Mouse (Mus musculus): ENCODE measurements around the gene Ldhd. TPM values are rescaled to one million over a fixed set of nuclear protein-coding genes. Genes with fewer than 3 reads are reported as not detected.

The Ldhd gene
- total RNA-seq (2014; rRNA removed) (2.9 and 3.6 TPM in 2 replicates), polyA plus RNA-seq (2015; fragmentation: Nextera tagmentation; extraction: Ambion mirVana) (2.2 and 2.8 TPM in 2 replicates)

DNA sequence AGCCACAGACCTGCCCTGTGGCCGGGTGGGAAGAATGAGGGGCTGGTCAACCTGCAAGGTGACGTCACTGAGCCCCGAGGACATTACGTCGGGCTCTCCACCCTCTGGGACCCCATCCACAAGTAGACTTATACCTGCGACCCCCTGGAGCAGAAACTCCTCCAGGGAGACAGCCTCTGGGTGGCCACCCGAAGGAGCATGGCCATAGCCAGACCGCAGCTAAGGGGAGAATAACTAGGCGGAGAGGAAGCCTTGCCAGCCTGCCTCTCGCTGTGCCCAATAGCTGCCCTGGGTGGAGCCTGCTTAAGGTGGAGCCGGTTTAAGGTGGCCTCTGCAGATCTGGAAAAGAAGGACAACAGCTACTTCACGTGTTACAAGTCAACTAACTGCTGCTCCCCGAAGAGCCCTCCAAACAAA, at the start of gene Ldhd:
TSS of gene Ldhd (minus strand) at position 270 of the 417 bp plus-strand sequence.
- Histone ChIP-seq H3K4me2 (ENCODE audit: low read depth, low read length) (peak within 1 kb of the TSS; percentile 60), H3K27me3 (ENCODE audit: insufficient read depth, low read length) (no peaks in the 10 kb centered on the region), H3K27ac (peak within 1 kb of the TSS; percentile 28; the same call in 1 of the 2 replicates), H3K36me3 (ENCODE audit: insufficient read depth, low read length) (no peaks in the 10 kb centered on the region), H3K4me3 (ENCODE audit: low read length) (peak within 1 kb of the TSS; percentile 38), H3K9ac (replicated peaks; ENCODE audit: low read length) (peak within 1 kb of the TSS; percentile 49), H3K4me1 (ENCODE audit: insufficient read depth, low read length) (peaks cover 3% of the 10 kb centered on the region; the same call in 1 of the 2 replicates), H3K9me3 (ENCODE audit: low read length) (no peaks in the 10 kb centered on the region)
- ATAC-seq (peak; percentile 68), DNase-seq (ENCODE audit: low spot score) (peak; percentile 55)
- WGBS, result 18% methylated on average over 13 of the region's 13 CpGs
- no peak for TF ChIP-seq CTCF (IDR thresholded peaks at IDR 0.05; ENCODE audit: low read depth)

DNA sequence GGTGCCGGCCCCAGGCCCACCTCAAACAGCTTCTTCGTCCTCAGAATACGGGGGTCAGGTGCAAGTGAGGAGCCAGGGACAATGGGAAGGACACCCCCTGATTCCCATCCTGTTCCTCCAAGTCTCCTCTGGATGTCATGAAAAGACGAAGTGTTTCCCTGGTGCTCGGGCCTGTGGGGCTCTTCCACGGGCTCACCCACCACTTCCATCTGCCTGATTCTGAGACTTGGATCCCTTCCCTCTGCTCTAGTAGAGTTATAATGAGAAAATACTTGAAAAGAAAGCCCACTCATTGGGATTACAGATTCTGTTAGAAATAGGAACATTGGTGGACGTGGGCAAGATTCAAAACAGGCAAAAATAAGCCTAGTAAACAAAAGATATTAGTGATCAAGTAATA, 48.7 kb upstream of the Ldhd start:
- H3K36me3 ChIP-seq (ENCODE audit: insufficient read depth, low read length), result no peaks in the 10 kb centered on the region
- H3K27ac ChIP-seq, result no peak overlapping the region
- H3K27me3 ChIP-seq (ENCODE audit: insufficient read depth, low read length), result no peaks in the 10 kb centered on the region
- 88% methylated on average over 7 of the region's 7 CpGs for WGBS
- no peaks in the 10 kb centered on the region for H3K9me3 ChIP-seq (ENCODE audit: low read length)
- ATAC-seq, result no peak
- no peak overlapping the region for H3K9ac ChIP-seq (replicated peaks; ENCODE audit: low read length)
- DNase-seq (ENCODE audit: low spot score), result no peak
- H3K4me2 ChIP-seq (ENCODE audit: low read depth, low read length), result no peak overlapping the region
- TF ChIP-seq CTCF (IDR thresholded peaks at IDR 0.05; ENCODE audit: low read depth), result no peak
- no peak overlapping the region for H3K4me3 ChIP-seq (ENCODE audit: low read length)
- no peaks in the 10 kb centered on the region for H3K4me1 ChIP-seq (ENCODE audit: insufficient read depth, low read length)

DNA sequence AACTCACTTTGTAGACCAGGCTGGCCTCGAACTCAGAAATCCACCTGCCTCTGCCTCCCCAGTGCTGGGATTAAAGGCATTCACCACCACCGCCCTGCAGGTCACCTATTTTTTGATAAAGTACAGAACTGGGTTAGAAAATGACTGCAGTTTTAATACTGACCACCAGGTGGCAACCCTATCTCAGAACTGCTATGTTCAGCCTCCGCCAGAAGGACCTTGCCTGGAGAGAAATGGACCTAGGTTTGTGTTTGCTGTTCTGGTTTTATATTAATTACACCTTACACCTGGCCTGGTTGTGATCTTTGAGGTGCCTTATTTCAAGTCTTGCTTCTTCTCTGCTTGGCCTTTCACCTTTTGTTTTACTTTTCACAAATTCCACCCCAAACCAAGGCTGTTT, 47.9 kb upstream of the Ldhd start:
- H3K4me3 ChIP-seq (ENCODE audit: low read length), result no peak overlapping the region
- H3K4me1 ChIP-seq (ENCODE audit: insufficient read depth, low read length), result no peaks in the 10 kb centered on the region
- 26% methylated on average over 3 of the region's 3 CpGs for WGBS
- no peaks in the 10 kb centered on the region for H3K9me3 ChIP-seq (ENCODE audit: low read length)
- H3K4me2 ChIP-seq (ENCODE audit: low read depth, low read length), result no peak overlapping the region
- no peak overlapping the region for H3K27ac ChIP-seq
- DNase-seq (ENCODE audit: low spot score) (peak; percentile 83), ATAC-seq (peak; percentile 43; the same call in 1 of the 2 replicates)
- H3K36me3 ChIP-seq (ENCODE audit: insufficient read depth, low read length), result no peaks in the 10 kb centered on the region
- no peaks in the 10 kb centered on the region for H3K27me3 ChIP-seq (ENCODE audit: insufficient read depth, low read length)
- H3K9ac ChIP-seq (replicated peaks; ENCODE audit: low read length), result no peak overlapping the region
- TF ChIP-seq CTCF (IDR thresholded peaks at IDR 0.05; ENCODE audit: low read depth), result peak; percentile 85

DNA sequence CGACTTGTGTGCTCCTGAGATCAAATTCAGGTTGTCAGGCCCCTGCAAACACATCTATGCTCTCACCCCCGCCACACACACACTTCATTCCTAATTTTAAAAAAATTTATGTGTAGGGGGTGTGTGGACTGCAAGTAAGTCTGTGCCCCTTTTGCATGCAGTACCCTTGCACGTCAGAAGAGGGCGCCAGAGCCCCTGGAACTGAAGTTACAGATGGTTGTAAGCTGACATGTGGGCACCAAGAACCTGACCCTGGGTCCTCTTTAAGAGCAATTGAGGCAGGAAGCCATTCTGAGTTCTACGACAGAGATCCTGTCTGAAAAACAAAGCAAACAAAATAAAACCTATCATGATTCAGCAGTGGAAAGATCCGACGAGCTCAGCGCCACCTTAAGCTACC, 46.1 kb upstream of the Ldhd start:
- Histone ChIP-seq H3K9me3 (ENCODE audit: low read length) (no peaks in the 10 kb centered on the region), H3K9ac (replicated peaks; ENCODE audit: low read length) (no peak overlapping the region), H3K27ac (no peak overlapping the region), H3K4me1 (ENCODE audit: insufficient read depth, low read length) (no peaks in the 10 kb centered on the region), H3K4me2 (ENCODE audit: low read depth, low read length) (no peak overlapping the region), H3K36me3 (ENCODE audit: insufficient read depth, low read length) (no peaks in the 10 kb centered on the region), H3K4me3 (ENCODE audit: low read length) (no peak overlapping the region), H3K27me3 (ENCODE audit: insufficient read depth, low read length) (no peaks in the 10 kb centered on the region)
- no peak for ATAC-seq
- no peak for DNase-seq (ENCODE audit: low spot score)
- TF ChIP-seq CTCF (IDR thresholded peaks at IDR 0.05; ENCODE audit: low read depth), result peak; percentile 53
- WGBS, result 82% methylated on average over 8 of the region's 8 CpGs

DNA sequence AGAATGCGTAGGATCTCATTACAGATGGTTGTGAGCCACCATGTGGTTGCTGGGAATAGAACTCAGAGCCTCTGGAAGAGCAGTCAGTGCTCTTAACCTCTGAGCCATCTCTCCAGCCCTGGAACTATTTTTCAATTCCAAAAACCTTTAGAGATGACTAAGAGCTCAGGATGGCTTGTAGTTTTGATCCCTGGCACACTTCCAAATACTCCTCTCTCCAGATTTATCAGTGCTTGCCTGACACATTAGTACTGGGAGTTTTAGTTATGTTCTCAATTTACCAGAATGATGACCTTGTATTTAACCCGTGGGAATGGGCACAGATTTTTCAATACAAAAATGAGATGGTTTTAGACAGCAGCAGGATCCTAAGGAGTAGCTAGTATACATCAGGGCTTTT, 36.6 kb upstream of the Ldhd start:
- 93% methylated on average over 2 of the region's 2 CpGs for WGBS
- Histone ChIP-seq H3K27me3 (ENCODE audit: insufficient read depth, low read length) (no peaks in the 10 kb centered on the region), H3K4me3 (ENCODE audit: low read length) (no peak overlapping the region), H3K4me2 (ENCODE audit: low read depth, low read length) (no peak overlapping the region), H3K9ac (replicated peaks; ENCODE audit: low read length) (no peak overlapping the region), H3K9me3 (ENCODE audit: low read length) (no peaks in the 10 kb centered on the region; the same call in 1 of the 2 replicates), H3K4me1 (ENCODE audit: insufficient read depth, low read length) (no peaks in the 10 kb centered on the region), H3K36me3 (ENCODE audit: insufficient read depth, low read length) (peaks cover 19% of the 10 kb centered on the region), H3K27ac (no peak overlapping the region)
- ATAC-seq (no peak), DNase-seq (ENCODE audit: low spot score) (no peak)
- no peak for TF ChIP-seq CTCF (IDR thresholded peaks at IDR 0.05; ENCODE audit: low read depth)

DNA sequence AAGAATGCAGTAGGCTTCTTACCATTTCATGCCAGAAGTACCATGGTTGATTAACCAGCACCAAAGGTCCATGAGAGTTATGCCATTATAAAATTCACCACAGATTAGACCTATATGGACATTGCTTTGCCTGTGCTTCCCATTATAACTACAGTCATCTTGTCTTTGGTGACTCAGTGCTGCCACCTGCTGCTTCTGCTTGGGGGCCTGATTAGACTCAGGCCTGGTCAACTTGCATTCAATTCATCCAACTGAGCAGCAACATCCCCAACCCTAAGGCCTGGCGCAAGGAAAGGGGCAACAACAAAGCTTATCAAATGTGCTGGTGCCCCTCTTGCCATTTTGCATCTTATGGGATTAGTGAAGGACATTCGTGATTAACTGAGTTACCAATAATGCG, 32.3 kb upstream of the Ldhd start:
- peaks cover 3% of the 10 kb centered on the region; the same call in 1 of the 2 replicates for H3K36me3 ChIP-seq (ENCODE audit: insufficient read depth, low read length)
- 86% methylated on average over 3 of the region's 3 CpGs for WGBS
- DNase-seq (ENCODE audit: low spot score) (peak; percentile 73), ATAC-seq (no peak)
- H3K4me3 ChIP-seq (ENCODE audit: low read length), result no peak overlapping the region
- TF ChIP-seq CTCF (IDR thresholded peaks at IDR 0.05; ENCODE audit: low read depth), result peak; percentile 88
- no peaks in the 10 kb centered on the region for H3K9me3 ChIP-seq (ENCODE audit: low read length)
- H3K27ac ChIP-seq, result no peak overlapping the region
- no peak overlapping the region for H3K4me2 ChIP-seq (ENCODE audit: low read depth, low read length)
- no peaks in the 10 kb centered on the region for H3K4me1 ChIP-seq (ENCODE audit: insufficient read depth, low read length)
- no peak overlapping the region for H3K9ac ChIP-seq (replicated peaks; ENCODE audit: low read length)
- no peaks in the 10 kb centered on the region for H3K27me3 ChIP-seq (ENCODE audit: insufficient read depth, low read length)

DNA sequence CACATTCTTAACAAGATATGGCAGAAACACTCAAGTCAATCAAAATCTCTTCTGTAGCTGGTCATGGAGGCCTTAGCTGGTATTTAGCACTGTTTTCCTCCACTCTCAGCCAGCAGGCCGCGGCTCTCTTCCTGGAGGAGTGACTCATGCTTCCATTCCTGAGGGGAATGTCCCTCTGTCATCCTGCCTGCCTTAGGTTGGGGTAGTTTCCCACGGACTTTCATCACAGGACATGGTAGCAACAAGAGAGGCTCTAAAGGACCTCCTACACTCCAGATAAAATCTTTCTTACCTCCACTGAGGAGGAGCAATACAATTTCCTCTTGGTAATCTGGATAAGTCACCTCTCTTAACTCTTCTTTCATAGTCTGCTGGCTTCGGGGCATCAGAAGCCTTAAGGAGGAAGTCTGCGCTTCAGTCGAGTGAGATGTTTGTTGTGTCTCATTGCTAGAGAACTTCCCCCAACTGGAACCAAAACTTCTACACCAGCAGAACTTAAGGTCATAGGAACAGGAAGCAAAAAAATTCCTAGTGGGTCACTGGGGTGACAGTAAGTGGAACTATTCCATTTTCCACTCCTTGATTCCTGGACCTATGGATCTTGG, 28.7 kb upstream of the Ldhd start:
- ATAC-seq (no peak), DNase-seq (ENCODE audit: low spot score) (no peak)
- WGBS, result 89% methylated on average over 6 of the region's 6 CpGs
- Histone ChIP-seq H3K4me2 (ENCODE audit: low read depth, low read length) (no peak overlapping the region), H3K27ac (no peak overlapping the region), H3K4me3 (ENCODE audit: low read length) (no peak overlapping the region), H3K27me3 (ENCODE audit: insufficient read depth, low read length) (no peaks in the 10 kb centered on the region), H3K9ac (replicated peaks; ENCODE audit: low read length) (no peak overlapping the region), H3K4me1 (ENCODE audit: insufficient read depth, low read length) (no peaks in the 10 kb centered on the region), H3K9me3 (ENCODE audit: low read length) (no peaks in the 10 kb centered on the region), H3K36me3 (ENCODE audit: insufficient read depth, low read length) (0 out of 2 replicates have a peak, but pooled peaks cover 3% of the 10 kb centered on the region)
- TF ChIP-seq CTCF (IDR thresholded peaks at IDR 0.05; ENCODE audit: low read depth), result no peak
